Mouse (Mus musculus): ENCODE measurements around the gene Abhd8. TPM values are rescaled to one million over a fixed set of nuclear protein-coding genes. Genes with fewer than 3 reads are reported as not detected.

Gene Abhd8
- total RNA-seq, 1 experiment, result 12.2 TPM

- Histone ChIP-seq H3K4me1 (ENCODE audit: control insufficient read depth in 2 of 2, insufficient read depth in 2 of 2, low read length in 2 of 2, poor library complexity in 1 of 2) (peaks cover 0 to 7% of the 10 kb centered on the region in 2 experiments; a peak in 1 of 4 replicates), H3K36me3 (ENCODE audit: control insufficient read depth, insufficient read depth, low read length, poor library complexity, severe bottlenecking) (peaks cover 21% of the 10 kb centered on the region), H3K9me3 (ENCODE audit: control insufficient read depth, insufficient read depth, low read depth, low read length) (no peaks in the 10 kb centered on the region), H3K9ac (ENCODE audit: insufficient read depth, low read depth, low read length, poor library complexity, severe bottlenecking) (peak overlapping the region; percentile 65; the same call in 1 of the 2 replicates), H3K4me3 (ENCODE audit: insufficient read depth in 1 of 2, low read depth in 1 of 2, low read length in 2 of 2, poor library complexity in 1 of 2, severe bottlenecking in 1 of 2) (peak overlapping the region; percentile 43 to 81), H3K27ac (ENCODE audit: insufficient read depth, low read depth, low read length, poor library complexity, severe bottlenecking) (no peak overlapping the region)
- TF ChIP-seq ZNF384 (IDR thresholded peaks at IDR 0.05; ENCODE audit: low read depth, low read length) (0 out of 2 replicates have a peak, but pooled peaks have one; percentile 12), HCFC1 (IDR thresholded peaks at IDR 0.05; ENCODE audit: borderline replicate concordance, insufficient read depth, low read length) (0 out of 2 replicates have a peak, but pooled peaks have one; percentile 51), MAFK (IDR thresholded peaks at IDR 0.05; ENCODE audit: insufficient read depth, low read depth, low read length) (no peak)
- DNase-seq (ENCODE audit: low read depth, low spot score), result no peak
- in situ Hi-C loops (cut with MboI; ENCODE audit: low sequenced_read_pairs in 2 of 2, unreplicated experiment in 2 of 2), result no loop called here
These were observed 13.9 kb upstream of the Abhd8 start for GRCm38 (mm10) chr8:71477196-71477845.

DNA sequence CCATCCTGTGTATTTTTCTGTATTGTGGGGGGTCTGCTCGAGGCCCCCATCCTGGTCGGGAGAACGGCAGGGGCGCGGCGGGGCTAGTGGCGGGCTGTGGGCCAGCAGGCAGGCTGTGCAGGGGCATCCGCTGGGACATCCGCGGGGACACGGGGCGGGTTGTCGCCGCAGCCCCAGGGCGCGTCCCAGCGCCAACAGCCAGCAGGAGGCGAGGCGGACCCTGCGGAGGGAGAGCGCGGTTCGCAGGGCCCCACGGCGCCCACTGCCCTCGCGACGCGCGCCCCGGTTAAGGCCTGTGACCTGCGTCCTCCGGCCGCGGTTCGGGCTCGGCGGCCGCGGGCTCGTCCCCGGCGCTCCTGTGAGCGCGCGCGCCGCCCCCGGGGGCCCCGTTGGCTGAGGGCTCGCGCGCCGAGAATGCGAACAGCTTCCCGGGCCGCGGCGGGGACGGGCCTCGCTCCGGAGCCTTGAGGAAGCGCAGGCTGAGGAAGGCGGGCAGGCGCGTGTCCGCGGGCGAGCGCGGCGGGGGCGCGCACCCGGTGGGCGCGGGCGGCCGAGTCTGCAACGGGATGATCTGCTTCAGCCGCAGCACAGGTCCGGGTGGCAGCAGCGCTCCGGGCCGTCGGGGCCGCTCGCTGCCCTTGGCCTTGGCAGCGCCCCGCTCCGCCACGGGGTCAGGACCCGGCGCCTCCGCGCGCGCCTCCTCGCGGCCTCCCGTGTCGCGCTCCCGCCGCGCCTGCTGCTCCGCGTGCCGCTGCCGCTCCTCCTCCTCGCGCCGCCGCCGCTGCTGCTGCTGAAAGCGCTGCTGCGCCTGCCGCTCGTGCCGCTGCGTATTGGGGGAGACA is 12.9 kb upstream of the Abhd8 start:
- Histone ChIP-seq H3K4me3 (ENCODE audit: insufficient read depth in 1 of 2, low read depth in 1 of 2, low read length in 2 of 2, poor library complexity in 1 of 2, severe bottlenecking in 1 of 2) (peak overlapping the region; percentile 60 to 81), H3K36me3 (ENCODE audit: control insufficient read depth, insufficient read depth, low read length, poor library complexity, severe bottlenecking) (peaks cover 30% of the 10 kb centered on the region), H3K9me3 (ENCODE audit: control insufficient read depth, insufficient read depth, low read depth, low read length) (no peaks in the 10 kb centered on the region), H3K9ac (ENCODE audit: insufficient read depth, low read depth, low read length, poor library complexity, severe bottlenecking) (peak overlapping the region; percentile 78), H3K27ac (ENCODE audit: insufficient read depth, low read depth, low read length, poor library complexity, severe bottlenecking) (0 out of 2 replicates have a peak overlapping the region, but pooled peaks have one; percentile 20), H3K4me1 (ENCODE audit: control insufficient read depth in 2 of 2, insufficient read depth in 2 of 2, low read length in 2 of 2, poor library complexity in 1 of 2) (peaks cover 0 to 5% of the 10 kb centered on the region in 2 experiments; a peak in 1 of 4 replicates)
- TF ChIP-seq MAFK (IDR thresholded peaks at IDR 0.05; ENCODE audit: insufficient read depth, low read depth, low read length), result no peak
- no peak for TF ChIP-seq HCFC1 (IDR thresholded peaks at IDR 0.05; ENCODE audit: borderline replicate concordance, insufficient read depth, low read length)
- no peak for TF ChIP-seq CHD2 (IDR thresholded peaks at IDR 0.05; ENCODE audit: low read depth, low read length)
- TF ChIP-seq ZC3H11A (IDR thresholded peaks at IDR 0.05; ENCODE audit: borderline replicate concordance, low read depth, low read length), result no peak
- DNase-seq (ENCODE audit: low read depth, low spot score), result no peak
- in situ Hi-C loops (cut with MboI; ENCODE audit: low sequenced_read_pairs in 2 of 2, unreplicated experiment in 2 of 2), result no loop called here

- no peak overlapping the region for H3K9ac ChIP-seq (ENCODE audit: insufficient read depth, low read depth, low read length, poor library complexity, severe bottlenecking)
- in situ Hi-C loops (cut with MboI; ENCODE audit: low sequenced_read_pairs in 2 of 2, unreplicated experiment in 2 of 2), result no loop called here
- peaks cover 0 to 8% of the 10 kb centered on the region in 2 experiments; a peak in 1 of 4 replicates for H3K4me1 ChIP-seq (ENCODE audit: control insufficient read depth in 2 of 2, insufficient read depth in 2 of 2, low read length in 2 of 2, poor library complexity in 1 of 2)
- TF ChIP-seq MAFK (IDR thresholded peaks at IDR 0.05; ENCODE audit: insufficient read depth, low read depth, low read length), result no peak
- H3K27ac ChIP-seq (ENCODE audit: insufficient read depth, low read depth, low read length, poor library complexity, severe bottlenecking), result no peak overlapping the region
- H3K4me3 ChIP-seq (ENCODE audit: insufficient read depth in 1 of 2, low read depth in 1 of 2, low read length in 2 of 2, poor library complexity in 1 of 2, severe bottlenecking in 1 of 2), result peak overlapping the region; percentile 60 to 81; a peak in 3 of 4 replicates
- H3K9me3 ChIP-seq (ENCODE audit: control insufficient read depth, insufficient read depth, low read depth, low read length), result no peaks in the 10 kb centered on the region
- H3K36me3 ChIP-seq (ENCODE audit: control insufficient read depth, insufficient read depth, low read length, poor library complexity, severe bottlenecking), result peaks cover 35% of the 10 kb centered on the region
- no peak for DNase-seq (ENCODE audit: low read depth, low spot score)
These were observed 12.2 kb upstream of the Abhd8 start for GRCm38 (mm10) chr8:71475702-71476075.

GRCm38 (mm10) chr8:71474785-71475701 is 11.6 kb upstream of the Abhd8 start:
- H3K36me3 ChIP-seq (ENCODE audit: control insufficient read depth, insufficient read depth, low read length, poor library complexity, severe bottlenecking), result peaks cover 37% of the 10 kb centered on the region
- H3K27ac ChIP-seq (ENCODE audit: insufficient read depth, low read depth, low read length, poor library complexity, severe bottlenecking), result no peak overlapping the region
- in situ Hi-C loops (cut with MboI; ENCODE audit: low sequenced_read_pairs in 2 of 2, unreplicated experiment in 2 of 2), result no loop called here
- DNase-seq (ENCODE audit: low read depth, low spot score), result no peak
- H3K4me1 ChIP-seq (ENCODE audit: control insufficient read depth in 2 of 2, insufficient read depth in 2 of 2, low read length in 2 of 2, poor library complexity in 1 of 2), result peaks cover 0 to 11% of the 10 kb centered on the region in 2 experiments; a peak in 1 of 4 replicates
- H3K9ac ChIP-seq (ENCODE audit: insufficient read depth, low read depth, low read length, poor library complexity, severe bottlenecking), result no peak overlapping the region
- TF ChIP-seq ZNF384 (IDR thresholded peaks at IDR 0.05; ENCODE audit: low read depth, low read length), result no peak
- no peak for TF ChIP-seq CHD2 (IDR thresholded peaks at IDR 0.05; ENCODE audit: low read depth, low read length)
- no peak for TF ChIP-seq MAFK (IDR thresholded peaks at IDR 0.05; ENCODE audit: insufficient read depth, low read depth, low read length)
- no peaks in the 10 kb centered on the region for H3K9me3 ChIP-seq (ENCODE audit: control insufficient read depth, insufficient read depth, low read depth, low read length)
- no peak overlapping the region for H3K4me3 ChIP-seq (ENCODE audit: insufficient read depth in 1 of 2, low read depth in 1 of 2, low read length in 2 of 2, poor library complexity in 1 of 2, severe bottlenecking in 1 of 2)
